Mouse (Mus musculus) embryonic facial prominence, embryonic 12.5 days (tissue): ENCODE data around the gene Mafg. TPM values are rescaled to one million over a fixed set of nuclear protein-coding genes. Genes with fewer than 3 reads are reported as not detected.

Experiments used
- ATAC-seq: fragments of 200-750 bp; cut with Nextera tagmentation; 2 replicates; pipeline ENCODE4 v1.8.0; 2017; ENCODE audit not compliant: insufficient number of reproducible peaks, insufficient read depth, low FRiP score, low TSS enrichment
- H3K27ac ChIP-seq: fragments of 300-500 bp; sonication (generic); 2 replicates; pipeline ENCODE4 v1.5.1; 2016; ENCODE audit warnings: mild to moderate bottlenecking
- H3K27me3 ChIP-seq: fragments of 300-500 bp; sonication (generic); 2 replicates; pipeline ENCODE4 v1.6.1; 2016; ENCODE audit warnings: mild to moderate bottlenecking, moderate library complexity
- H3K36me3 ChIP-seq: fragments of 300-500 bp; sonication (generic); 2 replicates; pipeline ENCODE4 v1.6.1; 2016; ENCODE audit warnings: mild to moderate bottlenecking
- H3K4me1 ChIP-seq: fragments of 300-500 bp; sonication (generic); 2 replicates; pipeline ENCODE4 v1.6.1; 2016
- H3K4me2 ChIP-seq: fragments of 300-500 bp; sonication (generic); replicated peaks from 2 replicates; pipeline ENCODE4 v1.6.1; 2016; ENCODE audit warnings: mild to moderate bottlenecking, moderate library complexity
- H3K4me3 ChIP-seq: fragments of 300-500 bp; sonication (generic); 2 replicates; pipeline ENCODE4 v1.5.1; 2016; ENCODE audit warnings: mild to moderate bottlenecking
- H3K9ac ChIP-seq: fragments of 300-500 bp; sonication (generic); 2 replicates; pipeline ENCODE4 v1.6.1; 2016; ENCODE audit warnings: mild to moderate bottlenecking, moderate library complexity
- H3K9me3 ChIP-seq: fragments of 300-500 bp; sonication (generic); 2 replicates; pipeline ENCODE4 v1.6.1; 2016; ENCODE audit warnings: mild to moderate bottlenecking, moderate library complexity
- WGBS: fragments of 180-500 bp; shearing (Covaris S2); methylation state at CpG from one replicate; pipeline ENCODE4 v1.1.7; 2016; 5-methylcytosine and 5-hydroxymethylcytosine counted together
- polyA plus RNA-seq: library from polyadenylated mRNA; unstranded; fragments of >200 nt; fragmentation: Nextera tagmentation; extraction: Ambion mirVana; gene quantifications from 2 replicates; pipeline ENCODE4 v1.2.1, GENCODE M21; 2016

Mafg gene
- polyA plus RNA-seq, 1 experiment from 2014 or later = 33.6 TPM

DNA sequence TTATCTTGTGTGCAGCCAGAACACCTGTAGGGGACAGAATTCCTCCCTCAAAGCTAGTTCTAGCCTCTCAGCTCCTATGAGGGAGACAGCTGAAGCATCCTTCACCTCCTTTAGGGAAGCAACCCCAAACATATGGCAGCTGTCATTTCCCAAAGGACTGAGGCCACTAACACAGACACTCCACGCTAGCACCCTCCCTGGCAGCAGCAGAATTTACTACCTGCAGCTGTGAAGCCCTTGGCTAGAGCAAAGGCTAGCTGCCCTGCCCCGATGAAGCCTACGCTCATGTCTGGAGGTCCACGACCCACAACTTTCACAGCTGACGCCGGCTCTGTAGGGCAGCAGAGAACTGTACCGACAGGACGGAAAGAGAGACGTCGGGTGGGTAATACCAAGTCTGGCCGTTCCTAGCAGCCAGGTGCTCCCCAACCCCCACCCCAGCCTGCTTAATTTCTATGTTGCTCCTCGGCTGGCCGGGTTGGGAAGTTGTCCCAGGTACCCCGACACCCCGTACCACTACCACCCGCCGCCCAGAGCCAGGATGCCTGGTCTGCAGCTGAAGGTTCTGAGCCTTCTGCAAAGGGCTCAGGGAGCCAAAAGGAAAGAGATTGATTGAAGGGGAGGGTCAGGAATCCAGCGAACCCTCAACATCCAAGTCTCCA is 9.7 kb upstream of the Mafg start:
- H3K9me3 ChIP-seq = no peaks in the 10 kb centered on the region
- 2% methylated on average over 18 of the region's 18 CpGs for WGBS
- peak overlapping the region; percentile 64 for H3K4me2 ChIP-seq
- H3K9ac ChIP-seq = peak overlapping the region; percentile 67
- no peak overlapping the region for H3K27ac ChIP-seq
- H3K4me3 ChIP-seq = peak overlapping the region; percentile 50
- no peaks in the 10 kb centered on the region for H3K36me3 ChIP-seq
- peaks cover 14% of the 10 kb centered on the region for H3K4me1 ChIP-seq
- H3K27me3 ChIP-seq = peaks cover 27% of the 10 kb centered on the region
- peak; percentile 29 for ATAC-seq

DNA sequence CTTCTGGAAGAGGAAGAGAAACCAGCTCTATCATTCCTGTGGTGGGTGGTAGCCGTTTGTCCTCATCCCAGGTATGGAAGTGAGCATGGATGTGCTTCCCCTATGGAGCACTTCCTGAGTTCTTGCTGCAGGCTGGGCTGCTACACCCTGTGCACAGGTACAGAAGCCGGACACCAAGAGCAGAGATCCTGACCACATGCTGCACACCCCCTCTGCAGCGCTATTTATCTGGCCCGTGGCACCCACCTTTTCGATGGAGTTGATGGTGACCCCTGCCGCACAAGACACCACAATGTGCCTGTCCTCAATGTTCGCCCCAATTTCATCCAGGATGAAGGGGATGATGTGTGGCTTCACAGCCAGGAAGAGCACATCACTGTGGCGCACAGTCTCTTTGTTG is 8.5 kb upstream of the Mafg start:
- H3K4me2 ChIP-seq = no peak overlapping the region
- H3K36me3 ChIP-seq = no peaks in the 10 kb centered on the region
- no peak overlapping the region for H3K27ac ChIP-seq
- H3K4me3 ChIP-seq = no peak overlapping the region
- H3K9me3 ChIP-seq = no peaks in the 10 kb centered on the region
- WGBS = 91% methylated on average over 8 of the region's 8 CpGs
- ATAC-seq = no peak
- peaks cover 16% of the 10 kb centered on the region; the same call in 1 of the 2 replicates for H3K27me3 ChIP-seq
- H3K4me1 ChIP-seq = peaks cover 9% of the 10 kb centered on the region
- no peak overlapping the region for H3K9ac ChIP-seq

DNA sequence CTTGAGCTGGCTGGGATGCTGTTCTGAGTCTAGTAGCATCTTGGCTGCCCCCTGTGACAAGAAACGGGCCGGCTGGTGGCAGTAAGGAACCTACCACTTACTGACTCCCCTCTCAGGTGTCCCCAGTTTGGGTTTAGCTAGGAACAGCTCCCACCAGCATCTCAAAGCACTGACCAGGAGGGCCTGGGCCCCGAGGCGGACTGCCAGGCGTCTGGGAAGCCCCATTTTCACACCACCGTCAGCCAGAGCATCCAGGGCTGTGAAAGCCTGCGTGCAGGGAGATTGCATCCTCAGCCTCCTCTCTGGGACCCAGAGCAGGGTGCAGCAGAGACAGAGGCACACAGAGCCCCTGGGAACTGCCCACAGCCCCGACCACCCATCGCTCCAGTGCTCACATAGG is 7.9 kb upstream of the Mafg start:
- H3K27me3 ChIP-seq = peaks cover 12% of the 10 kb centered on the region; the same call in 1 of the 2 replicates
- WGBS = 68% methylated on average over 9 of the region's 9 CpGs
- H3K9ac ChIP-seq = no peak overlapping the region
- peaks cover 9% of the 10 kb centered on the region for H3K4me1 ChIP-seq
- no peaks in the 10 kb centered on the region for H3K9me3 ChIP-seq
- H3K4me2 ChIP-seq = no peak overlapping the region
- H3K36me3 ChIP-seq = no peaks in the 10 kb centered on the region
- no peak overlapping the region for H3K27ac ChIP-seq
- ATAC-seq = no peak
- no peak overlapping the region for H3K4me3 ChIP-seq

DNA sequence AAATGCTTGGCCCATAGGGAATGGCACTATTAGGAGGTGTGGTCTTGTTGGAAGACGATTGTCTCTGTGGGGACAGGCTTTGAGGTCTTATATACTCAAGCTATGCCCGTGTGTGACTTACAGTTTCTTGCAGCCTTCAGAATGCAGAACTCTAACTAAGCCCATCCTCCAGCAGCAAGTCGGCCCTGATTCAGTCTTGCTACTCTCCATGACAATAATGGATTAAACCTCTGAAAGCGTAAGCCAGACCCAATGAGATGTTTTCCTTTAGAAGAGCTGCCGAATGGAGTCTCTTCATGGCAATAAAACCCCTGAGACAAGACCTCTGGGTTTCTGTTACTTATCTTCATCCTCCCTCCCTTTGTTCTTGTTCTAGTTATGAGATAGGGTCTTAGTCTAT is 1.4 kb upstream of the Mafg start:
- Histone ChIP-seq H3K4me3 (no peak overlapping the region), H3K4me2 (no peak overlapping the region), H3K9ac (no peak overlapping the region), H3K27me3 (no peaks in the 10 kb centered on the region), H3K27ac (no peak overlapping the region), H3K36me3 (no peaks in the 10 kb centered on the region), H3K9me3 (no peaks in the 10 kb centered on the region), H3K4me1 (peaks cover 27% of the 10 kb centered on the region)
- WGBS = 81% methylated on average over 5 of the region's 5 CpGs
- no peak for ATAC-seq

DNA sequence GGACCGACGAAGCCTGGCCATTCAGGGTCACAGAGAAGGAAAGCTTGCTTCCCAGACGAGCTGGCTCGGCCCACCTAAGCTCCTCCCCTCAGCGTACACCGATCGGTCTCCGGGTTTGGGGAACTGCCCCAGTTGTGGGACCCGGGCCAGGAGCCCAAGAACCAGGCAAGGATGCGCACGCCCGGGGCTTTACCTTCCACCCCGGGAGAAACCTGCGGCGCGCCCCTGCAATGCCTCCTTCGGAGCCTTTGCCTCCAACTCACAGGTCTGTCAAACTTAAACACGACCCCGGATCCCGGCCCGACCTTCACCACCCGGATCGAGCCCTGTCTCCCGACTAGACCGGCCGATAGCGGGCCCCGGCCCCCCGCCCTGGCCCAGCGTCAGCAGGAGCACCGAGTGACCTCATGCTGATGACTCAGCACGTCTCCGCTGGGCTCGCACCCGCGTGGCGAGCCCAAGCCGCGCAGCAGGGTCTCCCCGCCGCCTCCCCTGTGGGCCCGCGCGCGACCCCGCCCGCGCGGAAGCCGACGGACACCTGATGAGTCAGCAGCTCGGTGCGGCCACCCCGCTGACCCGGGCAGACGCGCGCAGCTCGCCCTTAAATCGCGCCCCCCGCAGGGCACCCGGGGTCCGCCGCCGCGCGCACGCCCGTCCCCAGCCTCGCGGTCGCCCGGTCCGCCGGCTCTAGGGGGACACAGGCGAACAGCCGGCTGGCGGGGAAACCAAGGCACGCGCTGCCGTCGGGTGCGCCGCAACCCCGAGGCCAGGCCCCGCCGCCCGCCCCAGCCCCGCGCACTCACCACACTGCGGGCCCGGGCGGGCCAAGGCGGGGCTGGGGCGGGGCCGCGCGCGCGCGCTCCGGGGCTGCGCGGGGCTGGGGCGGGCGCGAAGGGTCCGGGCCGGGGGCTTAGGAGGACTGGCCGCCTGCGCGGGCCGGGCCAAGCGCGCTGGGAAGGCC is 561 bp downstream of the Mafg start:
- peaks cover 10% of the 10 kb centered on the region for H3K36me3 ChIP-seq
- H3K4me2 ChIP-seq = peak overlapping the region; percentile 84
- peak overlapping the region; percentile 89 for H3K9ac ChIP-seq
- no peaks in the 10 kb centered on the region for H3K27me3 ChIP-seq
- H3K4me3 ChIP-seq = peak overlapping the region; percentile 94
- H3K4me1 ChIP-seq = peaks cover 29% of the 10 kb centered on the region
- H3K27ac ChIP-seq = peak overlapping the region; percentile 90
- WGBS = under 1% methylated on average over 109 of the region's 116 CpGs
- no peaks in the 10 kb centered on the region for H3K9me3 ChIP-seq
- peak; percentile 81 for ATAC-seq

DNA sequence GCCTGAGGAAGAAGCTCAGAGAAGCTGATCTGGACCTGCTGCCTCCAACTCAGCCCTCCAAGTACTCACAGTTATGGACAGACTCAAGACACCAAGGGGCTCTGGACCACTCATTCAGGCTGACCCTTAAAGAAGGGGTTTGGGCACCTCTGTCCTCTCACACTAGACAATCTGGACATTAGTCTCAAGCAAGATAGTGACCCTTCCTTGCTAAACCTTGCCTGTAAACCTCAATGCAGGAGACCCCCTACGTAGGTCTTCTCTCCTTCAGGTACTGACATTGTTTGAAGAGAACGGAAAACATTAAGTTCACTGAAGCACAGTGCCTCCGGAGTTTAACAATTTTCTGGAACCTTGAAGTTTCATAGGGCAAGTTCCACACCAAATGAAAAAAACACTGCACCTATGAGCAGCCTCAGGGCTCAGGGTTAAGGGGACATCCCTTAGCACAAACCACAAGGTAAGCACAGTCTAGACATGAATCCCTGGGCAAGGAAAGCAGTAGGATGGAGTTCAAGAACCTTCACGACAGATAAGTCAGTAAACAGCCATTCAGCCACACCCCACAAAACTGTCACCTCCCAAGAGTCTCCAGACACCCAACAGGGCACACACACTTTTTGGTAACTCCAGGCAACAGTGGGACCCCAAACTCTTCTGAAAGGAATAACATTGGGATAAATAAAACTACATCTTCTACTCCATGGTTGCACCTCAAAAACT is 1.5 kb downstream of the Mafg start:
- Histone ChIP-seq H3K36me3 (peaks cover 19% of the 10 kb centered on the region), H3K4me3 (peak overlapping the region; percentile 94), H3K9me3 (no peaks in the 10 kb centered on the region), H3K9ac (peak overlapping the region; percentile 89), H3K27ac (peak overlapping the region; percentile 90), H3K27me3 (no peaks in the 10 kb centered on the region), H3K4me2 (peak overlapping the region; percentile 84), H3K4me1 (peaks cover 29% of the 10 kb centered on the region)
- no peak for ATAC-seq
- 65% methylated on average over 4 of the region's 4 CpGs for WGBS

DNA sequence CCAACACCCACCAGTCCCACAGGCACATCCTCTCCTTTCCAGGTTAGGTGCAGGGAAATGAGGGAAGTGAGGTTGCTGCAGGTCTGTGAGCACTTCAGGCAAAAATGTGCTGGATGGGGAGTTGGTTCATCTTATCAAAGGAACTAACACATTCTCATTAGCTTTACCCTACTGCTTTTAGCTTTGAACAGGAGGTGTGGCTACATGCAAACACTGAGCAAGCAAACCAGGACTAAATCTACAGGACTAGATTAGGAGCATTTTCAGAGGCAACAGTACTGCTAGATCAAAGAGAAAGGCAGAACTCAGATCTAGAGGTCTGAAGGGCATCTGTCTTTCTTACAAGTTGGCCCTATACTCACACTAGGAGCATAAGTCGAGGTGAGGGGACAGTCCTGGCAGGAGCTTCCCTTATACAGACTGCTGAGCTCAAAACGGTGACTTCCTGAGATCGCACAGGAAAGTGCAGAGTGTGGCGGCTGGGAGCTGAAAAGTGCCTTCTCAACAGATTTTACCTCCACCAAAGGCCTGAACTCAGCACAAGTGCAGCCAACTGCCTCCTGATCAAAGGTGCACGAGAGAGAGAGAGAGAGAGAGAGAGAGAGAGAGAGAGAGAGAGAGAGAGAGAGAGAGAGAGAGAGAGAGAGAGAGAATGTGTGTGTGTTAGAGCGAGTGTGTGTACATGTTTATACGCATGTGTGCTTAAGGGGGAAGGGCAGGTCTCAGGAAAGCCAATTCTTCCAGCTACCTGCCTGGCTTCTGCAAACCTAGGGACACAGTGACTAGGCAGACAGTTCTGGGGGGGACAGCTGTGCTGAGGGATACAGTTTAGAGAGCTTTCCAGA is 2.3 kb downstream of the Mafg start:
- Histone ChIP-seq H3K9ac (peak overlapping the region; percentile 13; the same call in 1 of the 2 replicates), H3K27ac (no peak overlapping the region; the same call in 1 of the 2 replicates), H3K4me1 (peaks cover 29% of the 10 kb centered on the region), H3K36me3 (peaks cover 24% of the 10 kb centered on the region), H3K27me3 (no peaks in the 10 kb centered on the region), H3K9me3 (no peaks in the 10 kb centered on the region), H3K4me2 (peak overlapping the region; percentile 84), H3K4me3 (no peak overlapping the region)
- ATAC-seq = no peak
- 43% methylated on average over 7 of the region's 7 CpGs for WGBS

DNA sequence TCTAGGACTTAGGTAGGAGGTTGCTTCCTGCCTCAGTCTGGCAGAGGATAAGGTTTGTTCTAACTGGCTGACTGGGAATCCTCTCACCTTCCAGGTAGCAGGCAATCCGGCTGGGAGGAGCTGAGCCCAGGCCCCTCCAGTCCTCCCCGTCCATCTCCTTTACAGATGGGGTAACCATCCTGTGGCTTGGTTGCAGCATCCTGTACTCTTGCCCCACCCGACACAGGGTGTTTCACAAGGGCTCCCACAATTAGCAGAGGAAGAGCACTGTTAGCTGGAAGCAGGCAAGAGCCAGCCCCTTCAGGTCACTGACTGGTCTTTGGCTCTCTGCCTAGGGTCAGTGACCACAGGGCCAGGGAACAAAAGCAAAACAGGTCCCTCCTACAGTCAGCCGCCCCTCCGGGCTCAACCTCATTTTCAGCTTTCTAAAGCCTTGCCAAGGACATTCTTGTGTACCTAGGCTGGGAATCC is 3.0 kb downstream of the Mafg start:
- Histone ChIP-seq H3K27ac (peak overlapping the region; percentile 51; the same call in 1 of the 2 replicates), H3K4me3 (0 out of 2 replicates have a peak overlapping the region, but pooled peaks have one; percentile 4), H3K4me1 (peaks cover 31% of the 10 kb centered on the region), H3K9ac (peak overlapping the region; percentile 32; the same call in 1 of the 2 replicates), H3K27me3 (no peaks in the 10 kb centered on the region), H3K36me3 (peaks cover 24% of the 10 kb centered on the region), H3K4me2 (peak overlapping the region; percentile 12; the same call in 1 of the 2 replicates), H3K9me3 (no peaks in the 10 kb centered on the region)
- ATAC-seq = no peak
- WGBS = 47% methylated on average over 5 of the region's 5 CpGs

DNA sequence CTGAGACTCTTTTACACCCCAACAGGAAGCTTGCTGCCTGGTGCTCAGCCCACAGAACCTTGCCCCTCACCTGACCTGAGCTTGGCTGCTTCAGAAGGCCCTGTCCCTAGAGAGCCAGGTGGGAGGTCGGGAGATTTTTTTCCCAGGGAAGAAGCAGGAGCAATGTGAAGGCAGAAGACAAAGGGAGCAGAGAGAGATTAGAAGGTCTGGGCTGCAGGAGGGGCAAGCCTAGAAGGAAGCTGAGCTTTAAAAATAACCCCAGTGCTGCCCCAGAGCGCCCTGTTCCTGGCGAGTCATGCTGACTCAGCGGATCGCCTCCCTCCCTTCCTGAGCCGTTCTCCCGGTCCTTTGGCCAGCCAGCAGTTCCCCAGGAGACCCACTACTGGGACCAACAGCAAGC is 3.5 kb downstream of the Mafg start:
- Histone ChIP-seq H3K9me3 (no peaks in the 10 kb centered on the region), H3K4me1 (peaks cover 35% of the 10 kb centered on the region), H3K9ac (peak overlapping the region; percentile 32; the same call in 1 of the 2 replicates), H3K27ac (0 out of 2 replicates have a peak overlapping the region, but pooled peaks have one; percentile 51), H3K4me3 (0 out of 2 replicates have a peak overlapping the region, but pooled peaks have one; percentile 4), H3K4me2 (0 out of 2 replicates have a peak overlapping the region, but pooled peaks have one; percentile 12), H3K36me3 (peaks cover 24% of the 10 kb centered on the region), H3K27me3 (no peaks in the 10 kb centered on the region)
- WGBS = 33% methylated on average over 7 of the region's 7 CpGs
- no peak for ATAC-seq

DNA sequence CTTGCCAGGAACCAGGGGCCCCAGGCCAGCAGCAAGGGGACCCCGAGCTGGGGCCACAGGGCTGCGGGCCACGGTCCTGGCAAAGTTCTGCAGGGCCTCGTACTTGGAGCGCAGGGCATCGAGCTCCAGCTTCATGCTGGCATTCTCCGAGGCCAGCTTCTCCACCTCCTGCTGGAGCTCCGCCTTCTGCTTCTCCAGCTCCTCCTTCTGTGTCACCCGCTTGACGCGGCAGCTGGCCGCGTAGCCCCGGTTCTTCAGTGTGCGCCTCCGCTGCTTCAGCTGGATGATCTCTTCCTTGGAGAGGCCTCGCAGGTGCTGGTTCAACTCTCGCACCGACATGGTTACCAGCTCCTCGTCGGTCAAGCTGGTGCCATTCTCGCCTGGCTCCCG is 4.1 kb downstream of the Mafg start:
- H3K9ac ChIP-seq = no peak overlapping the region
- no peaks in the 10 kb centered on the region for H3K9me3 ChIP-seq
- no peak overlapping the region for H3K27ac ChIP-seq
- ATAC-seq = no peak
- no peak overlapping the region for H3K4me2 ChIP-seq
- 81% methylated on average over 23 of the region's 23 CpGs for WGBS
- H3K4me1 ChIP-seq = peaks cover 35% of the 10 kb centered on the region
- H3K4me3 ChIP-seq = no peak overlapping the region
- H3K36me3 ChIP-seq = peaks cover 24% of the 10 kb centered on the region
- no peaks in the 10 kb centered on the region for H3K27me3 ChIP-seq
